Mouse (Mus musculus) bone marrow, adult 2 months (tissue): ENCODE results near the gene Vps13d.

Experiments
- CTCF ChIP-seq: fragments of 200-500 bp; IDR thresholded peaks from 2 replicates; pipeline ENCODE4 v1.5.1; 2011; ENCODE audit warnings: low read length, control low read depth; ENCODE audit not compliant: control insufficient read depth, insufficient read depth
- POLR2A ChIP-seq: fragments of 200-500 bp; IDR thresholded peaks from 2 replicates; pipeline ENCODE4 v1.6.1; 2011; ENCODE audit warnings: low read depth, mild to moderate bottlenecking, control low read depth, low read length, borderline replicate concordance; ENCODE audit not compliant: control insufficient read depth

GRCm38 (mm10) chr4:145229524-145230163, 34.8 kb upstream of the Vps13d start:
- TF ChIP-seq CTCF (no peak), POLR2A (no peak)
